Mouse (Mus musculus): Measurements from ENCODE around the gene Otop1. TPM values are rescaled to one million over a fixed set of nuclear protein-coding genes. Genes with fewer than 3 reads are reported as not detected.

The Otop1 gene
- polyA plus RNA-seq (2015; fragmentation: Illumina TruSeq; extraction: RNeasy Lipid Tissue Mini Kit (QIAGEN cat#74804); ENCODE audit: insufficient read depth, low replicate concordance) = not detected

DNA sequence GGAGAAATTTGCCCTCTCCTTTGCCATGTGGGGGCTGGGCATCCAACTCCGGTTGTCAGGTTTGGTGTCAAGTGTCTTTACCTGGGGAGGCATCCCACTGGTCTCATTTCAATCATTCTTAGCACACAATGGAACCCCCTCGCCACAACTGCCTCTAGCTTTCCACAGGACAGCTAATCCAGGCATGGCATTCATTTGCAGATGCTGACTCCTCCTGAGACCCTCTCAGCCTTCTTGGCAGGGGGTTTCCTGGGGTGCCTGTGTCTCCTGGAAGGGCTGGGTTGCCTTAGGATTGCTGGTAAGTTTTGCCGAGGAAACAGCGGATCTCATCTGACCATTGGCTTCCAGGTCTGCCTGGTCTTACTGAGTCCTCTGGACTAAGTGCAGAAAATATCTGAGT, at the start of gene Otop1:
Otop1 (plus strand) TSS at position 202 of the 400 bp plus-strand sequence.

DNA sequence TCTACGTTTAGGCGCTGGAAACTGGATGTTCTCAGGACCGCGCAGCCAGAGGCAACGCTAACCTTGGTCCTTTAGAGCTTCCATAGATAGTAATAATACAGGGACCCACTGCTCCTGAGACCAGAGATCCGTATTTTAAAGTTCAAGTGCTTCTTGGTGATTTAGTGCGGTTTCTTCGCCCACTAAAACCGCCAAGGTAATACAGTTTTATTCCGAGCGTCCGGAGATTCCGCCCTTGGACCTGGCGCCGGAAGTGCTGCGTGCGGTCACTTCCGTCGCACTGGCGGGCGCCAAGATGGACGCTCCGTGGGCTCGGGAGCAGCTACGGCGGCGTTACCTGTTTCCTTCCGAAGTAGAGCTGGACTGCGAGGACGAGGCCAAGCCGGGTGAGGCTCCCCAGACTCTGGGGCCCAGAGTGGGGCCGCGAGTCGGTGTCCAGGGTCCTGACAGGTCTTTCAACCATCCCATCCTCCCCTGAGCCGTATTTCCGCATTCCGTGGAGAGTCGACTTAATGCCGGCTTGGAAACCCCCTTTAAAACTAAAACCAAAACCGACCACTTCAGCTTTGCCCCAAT, 15.6 kb upstream of the Otop1 start, which contains the start of gene Tmem128:
Tmem128 (plus strand) TSS at position 79 of the 576 bp plus-strand sequence.

DNA sequence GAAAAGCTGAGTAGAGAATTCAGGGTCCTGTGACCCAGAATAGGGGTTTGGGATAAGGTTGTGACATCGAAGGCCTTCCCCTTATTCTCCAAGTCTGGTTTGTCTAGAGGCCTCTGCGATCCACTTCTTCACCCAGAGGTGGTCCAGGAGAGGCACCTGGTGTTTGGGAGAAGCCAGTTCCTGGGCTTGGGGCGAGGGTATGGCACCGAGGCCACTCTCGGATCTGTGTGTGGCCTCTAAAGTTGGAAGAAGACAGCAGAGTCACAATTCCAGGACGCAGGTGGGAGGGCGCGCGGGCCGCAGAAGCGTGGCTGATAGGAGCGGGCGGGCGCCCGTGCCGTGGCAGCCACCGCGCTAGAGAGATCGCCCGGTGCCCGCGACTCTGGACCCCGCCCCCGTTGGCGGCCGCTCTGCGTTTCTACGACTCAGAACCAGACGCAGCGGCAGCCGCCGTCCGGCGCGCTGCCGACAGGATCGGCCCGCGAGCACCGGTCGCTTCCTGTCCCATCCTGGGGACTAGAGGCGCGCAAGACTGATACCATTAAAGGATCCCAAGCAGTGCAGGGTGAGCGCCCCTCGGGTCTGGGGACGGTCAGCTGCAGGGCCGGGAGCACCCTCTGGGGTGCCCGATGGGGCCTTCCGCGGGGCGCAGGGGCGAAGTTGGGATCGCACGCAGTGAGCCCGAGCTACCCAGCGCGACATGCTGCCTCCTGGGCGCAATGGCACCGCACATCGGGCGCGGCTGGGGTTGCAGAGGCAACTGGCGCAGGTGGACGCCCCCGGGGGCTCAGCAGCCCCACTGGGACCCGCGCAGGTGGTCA, 43.4 kb downstream of the Otop1 start, which contains the start of gene Drd5:
Drd5 (plus strand) TSS at position 402 of the 821 bp plus-strand sequence.

Other genes with a start within 250 kb of the Otop1 start
- gene Stx18, start 237.2 kb upstream of the Otop1 start, polyA plus RNA-seq (2015; fragmentation: Illumina TruSeq; extraction: RNeasy Lipid Tissue Mini Kit (QIAGEN cat#74804); ENCODE audit: insufficient read depth, low replicate concordance) = 32.4 TPM
- 2.6 TPM for gene Nsg1, start 116.1 kb upstream of the Otop1 start, polyA plus RNA-seq (2015; fragmentation: Illumina TruSeq; extraction: RNeasy Lipid Tissue Mini Kit (QIAGEN cat#74804); ENCODE audit: insufficient read depth, low replicate concordance)
- 6.2 TPM for gene Zbtb49, start 55.5 kb upstream of the Otop1 start, polyA plus RNA-seq (2015; fragmentation: Illumina TruSeq; extraction: RNeasy Lipid Tissue Mini Kit (QIAGEN cat#74804); ENCODE audit: insufficient read depth, low replicate concordance)
- 40.0 TPM for gene Lyar, start 55.5 kb upstream of the Otop1 start, polyA plus RNA-seq (2015; fragmentation: Illumina TruSeq; extraction: RNeasy Lipid Tissue Mini Kit (QIAGEN cat#74804); ENCODE audit: insufficient read depth, low replicate concordance)
- gene Tmem128, start 15.8 kb upstream of the Otop1 start, polyA plus RNA-seq (2015; fragmentation: Illumina TruSeq; extraction: RNeasy Lipid Tissue Mini Kit (QIAGEN cat#74804); ENCODE audit: insufficient read depth, low replicate concordance) = 76.5 TPM
- 1.0 TPM for gene Drd5, start 43.4 kb downstream of the Otop1 start, polyA plus RNA-seq (2015; fragmentation: Illumina TruSeq; extraction: RNeasy Lipid Tissue Mini Kit (QIAGEN cat#74804); ENCODE audit: insufficient read depth, low replicate concordance)
- 9.3 TPM for gene Slc2a9, start 227.2 kb downstream of the Otop1 start, polyA plus RNA-seq (2015; fragmentation: Illumina TruSeq; extraction: RNeasy Lipid Tissue Mini Kit (QIAGEN cat#74804); ENCODE audit: insufficient read depth, low replicate concordance)